Mouse (Mus musculus): ENCODE measurements around the gene Prr23a1.
"Not testable (repeated sequence)": the region's sequence is repeated elsewhere in the genome, so short reads cannot be mapped to it uniquely, and the experiment has no call there.

Gene Prr23a1

DNA sequence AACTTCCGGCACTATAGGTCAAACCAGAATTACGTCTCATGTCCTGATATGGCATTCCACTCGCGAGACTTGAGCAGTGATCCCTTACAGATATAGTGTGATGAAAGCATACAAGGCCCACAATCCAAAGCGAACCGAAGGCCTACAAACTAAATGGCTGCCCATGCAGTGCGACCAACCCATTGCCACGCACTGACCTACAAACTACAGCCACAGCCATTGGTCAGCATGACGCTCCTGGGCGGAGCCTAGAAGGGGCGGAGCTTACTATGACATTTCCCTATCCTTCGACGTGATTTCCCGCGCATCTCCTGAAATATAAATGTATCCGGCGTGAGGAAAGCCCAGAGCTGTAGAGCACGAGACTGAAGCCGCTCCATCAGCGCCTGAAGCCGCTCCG lies at the start of gene Prr23a1:
Gene Prr23a1, plus strand, starts transcription at position 387 of the 400 bp plus-strand sequence.
- no peak for DNase-seq

GRCm38 (mm10) chr9:98799021-98799420 lies 43.3 kb upstream of the Prr23a1 start:
- no peak for DNase-seq

GRCm38 (mm10) chr9:98803971-98804370 lies 38.3 kb upstream of the Prr23a1 start:
- no peak for DNase-seq

GRCm38 (mm10) chr9:98805511-98805910 lies 36.8 kb upstream of the Prr23a1 start:
- DNase-seq, result no peak

DNA sequence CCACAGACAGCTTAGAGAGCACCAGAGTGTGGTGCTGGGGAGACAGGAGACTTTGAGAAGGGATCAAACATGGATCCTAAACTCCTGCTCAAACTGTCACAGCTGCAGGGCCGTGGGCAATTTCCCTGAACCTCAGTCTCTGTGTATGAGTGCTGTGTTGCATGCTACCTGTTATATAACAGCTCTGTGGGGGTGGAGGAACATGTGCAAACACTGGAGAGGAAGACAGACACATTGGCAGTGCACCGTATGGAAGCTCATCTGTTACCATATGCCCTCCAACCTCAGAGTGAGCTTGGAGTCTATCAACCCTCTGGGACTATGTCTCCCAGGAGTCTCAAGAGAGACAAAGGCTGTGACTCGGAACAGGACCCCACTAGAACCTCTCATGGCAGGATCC lies 36.4 kb upstream of the Prr23a1 start:
- DNase-seq, result no peak

DNA sequence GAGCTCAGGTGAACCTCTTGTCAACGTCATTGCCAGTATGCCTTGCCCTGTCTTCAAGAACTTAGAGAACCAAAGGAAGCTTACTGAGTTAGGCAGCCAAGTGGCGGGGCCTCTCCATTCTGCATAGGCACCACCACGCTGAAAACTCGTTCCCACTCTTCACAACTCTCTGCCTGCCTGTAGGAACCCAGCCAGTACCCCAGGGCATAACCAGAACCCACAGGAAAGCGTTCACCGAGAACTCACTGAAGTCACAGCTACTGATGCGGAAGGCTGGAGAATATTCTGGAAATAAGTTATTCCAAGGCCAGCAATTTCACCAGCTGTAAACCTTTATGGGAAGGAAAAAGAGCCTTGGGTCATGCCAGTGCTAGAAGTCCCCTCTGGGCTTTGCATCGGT lies 34.7 kb upstream of the Prr23a1 start:
- DNase-seq, result no peak

GRCm38 (mm10) chr9:98809526-98809925 lies 32.8 kb upstream of the Prr23a1 start:
- DNase-seq, result not testable (repeated sequence)

DNA sequence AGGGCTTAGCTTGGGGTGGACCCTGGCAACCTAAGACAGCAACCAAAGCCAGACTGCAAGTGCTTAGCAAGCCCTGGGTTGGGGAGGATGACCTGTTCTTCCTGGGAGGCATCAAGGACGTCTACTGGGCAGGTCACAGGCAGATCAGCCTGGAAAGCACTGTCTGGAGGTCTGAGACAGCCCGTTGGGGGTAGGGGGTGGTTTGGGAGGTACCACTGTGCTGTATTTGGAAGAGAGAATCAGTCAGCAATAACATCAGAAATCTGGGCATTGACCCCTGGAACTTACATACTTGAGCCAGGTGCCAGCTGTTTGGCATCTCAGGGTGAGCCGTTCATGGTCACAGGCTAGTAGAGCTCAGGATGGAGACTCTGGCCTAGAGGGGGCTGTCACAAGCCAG lies 26.2 kb upstream of the Prr23a1 start:
- DNase-seq, result no peak

DNA sequence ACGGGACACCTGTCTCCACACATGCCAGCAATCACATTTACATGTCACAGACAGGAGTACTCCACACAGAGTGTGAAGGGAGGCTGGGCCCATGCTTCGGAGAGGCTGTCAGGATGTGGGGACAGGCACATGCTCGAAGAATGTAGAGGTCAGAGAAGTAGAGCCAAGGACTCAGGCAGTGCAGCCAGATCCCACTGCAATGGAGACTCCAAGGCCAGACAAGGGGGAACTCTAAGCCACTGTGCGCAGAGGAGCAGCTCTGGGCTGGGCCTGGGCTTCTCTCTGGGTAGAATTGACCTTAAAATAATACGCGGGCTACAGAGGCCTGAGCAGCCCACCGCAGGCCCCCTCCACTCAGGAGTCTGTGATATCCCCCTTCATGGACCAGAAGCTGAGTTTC lies 24.7 kb upstream of the Prr23a1 start:
- no peak for DNase-seq

DNA sequence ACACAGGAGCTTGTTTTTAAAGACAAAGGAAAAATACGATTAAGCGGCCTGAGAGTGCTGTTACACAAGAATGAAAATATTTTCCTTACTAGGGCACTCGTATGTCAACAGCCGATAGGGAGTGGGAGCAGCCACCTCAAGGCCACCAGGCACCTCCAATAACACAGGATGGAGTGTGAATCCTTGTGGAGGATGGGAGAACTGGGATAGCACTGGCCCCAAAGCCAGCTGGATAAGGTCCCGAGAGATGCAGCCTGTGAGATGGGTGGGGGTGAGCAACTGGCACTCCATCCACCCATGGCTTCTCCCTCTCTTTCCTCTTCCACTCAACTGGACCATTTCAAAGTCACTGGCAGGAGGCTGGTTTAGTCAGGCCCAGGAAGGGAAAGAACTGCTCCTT lies 23.3 kb upstream of the Prr23a1 start:
- DNase-seq, result no peak

- no peak for DNase-seq
Measured at GRCm38 (mm10) chr9:98819481-98819880, 22.8 kb upstream of the Prr23a1 start.

DNA sequence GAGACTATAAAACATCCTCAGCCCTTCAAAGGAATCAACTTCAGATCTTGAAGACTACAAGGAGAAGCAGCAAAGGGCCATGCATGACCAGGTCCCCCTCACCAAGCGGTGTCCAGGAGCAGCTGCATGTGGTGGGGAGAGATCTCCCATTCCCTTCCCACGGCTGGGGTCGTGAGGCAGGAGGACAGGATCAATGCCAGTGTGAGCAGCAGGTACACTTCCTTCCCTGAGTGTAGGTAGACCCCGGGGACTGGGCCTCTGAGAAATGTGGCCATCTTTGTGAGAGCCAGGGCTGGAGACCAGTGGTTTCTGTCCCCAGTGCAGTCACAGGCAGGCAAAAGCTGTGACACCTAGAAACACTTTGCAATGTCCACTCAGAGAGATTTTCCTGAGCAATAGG lies 21.8 kb upstream of the Prr23a1 start:
- DNase-seq, result no peak

DNA sequence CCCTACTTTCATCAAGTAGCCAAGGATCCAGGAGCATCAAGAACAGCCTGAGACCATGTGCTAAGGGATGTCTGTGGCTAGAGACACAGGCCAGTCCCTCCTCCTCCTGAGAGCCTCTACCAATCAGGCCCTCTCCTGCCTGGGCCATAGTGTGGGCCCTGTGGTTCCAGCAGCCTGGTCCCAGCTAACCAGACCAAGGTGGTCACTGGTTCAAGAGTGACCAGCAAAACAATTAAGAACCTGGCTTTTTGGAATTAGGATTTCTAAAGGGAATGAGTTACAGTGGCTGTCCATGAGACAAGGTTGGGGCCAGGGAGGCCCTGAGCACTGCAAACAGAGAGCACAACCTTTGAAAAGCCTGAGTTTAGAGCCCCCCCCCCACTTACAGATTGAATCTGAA lies 21.2 kb upstream of the Prr23a1 start:
- no peak for DNase-seq

- DNase-seq, result no peak
Measured at GRCm38 (mm10) chr9:98823805-98824204, 18.5 kb upstream of the Prr23a1 start.

- no peak for DNase-seq
Measured at GRCm38 (mm10) chr9:98829508-98829907, 12.8 kb upstream of the Prr23a1 start.

GRCm38 (mm10) chr9:98837537-98838074 lies 4.7 kb upstream of the Prr23a1 start:
- DNase-seq, result no peak

DNA sequence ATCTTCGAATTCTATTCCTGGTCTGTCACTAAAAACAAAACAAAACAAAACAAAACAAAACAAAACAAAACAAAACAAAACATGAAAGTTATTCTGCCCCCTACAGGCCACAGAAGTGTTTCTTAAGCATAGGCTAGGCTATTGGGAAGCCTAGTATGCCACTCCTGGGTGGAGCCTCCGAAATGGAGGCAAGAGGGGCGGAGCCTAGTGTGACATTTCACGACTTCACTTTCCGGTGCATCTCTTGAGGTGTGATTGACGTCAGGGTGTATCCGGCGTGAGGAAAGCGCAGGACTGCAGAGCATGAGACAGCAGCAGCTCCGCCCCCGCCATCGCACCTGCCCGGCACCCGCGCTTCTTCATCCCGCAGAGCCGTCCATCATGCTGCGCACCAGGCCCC lies 13.9 kb downstream of the Prr23a1 start, which contains the start of gene Prr23a2:
Gene Prr23a2, plus strand, starts transcription at position 285 of the 400 bp plus-strand sequence.
- no peak for DNase-seq

DNA sequence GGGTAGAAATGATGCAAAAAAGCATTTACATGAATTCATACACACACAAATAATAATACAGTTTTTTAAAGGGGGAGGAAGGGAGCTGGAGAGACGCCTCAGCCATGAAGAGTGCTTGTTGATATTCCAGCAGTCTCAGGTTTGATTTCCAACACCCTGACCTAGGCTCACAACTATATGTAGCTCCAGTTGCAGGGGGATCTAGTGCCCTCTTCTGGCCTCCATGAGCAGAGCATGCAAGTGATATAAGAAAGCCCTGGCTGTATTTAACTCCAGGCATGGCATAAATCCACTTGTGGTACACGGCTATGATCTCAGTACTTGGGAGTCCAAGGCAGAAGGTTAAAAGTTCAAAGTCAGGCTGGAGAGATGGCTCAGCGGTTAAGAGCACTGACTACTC lies 21.2 kb downstream of the Prr23a1 start:
- no peak for DNase-seq

- no peak for DNase-seq
Measured at GRCm38 (mm10) chr9:98864571-98864970, 22.3 kb downstream of the Prr23a1 start, which contains the start of gene Prr23a3. Prr23a3 (plus strand) TSS chr9:98864767.

Measured in thymus, postnatal 36 days (tissue).